Mouse (Mus musculus) neural tube, embryonic 15.5 days (tissue): ENCODE measurements at regions not wholly inside any gene's neighbourhood (a gene's known extent, or its start where the extent isn't known, plus 50 kb on each side); places are given as distances from the start of the nearest gene placed in this dataset.

Experiments used
- ATAC-seq: fragments of 200-750 bp; cut with Nextera tagmentation; 2 replicates; pipeline ENCODE4 v1.8.0; 2017; ENCODE audit warnings: mild to moderate bottlenecking, moderate TSS enrichment, moderate library complexity; ENCODE audit not compliant: low FRiP score
- H3K27ac ChIP-seq: fragments of 300-500 bp; sonication (generic); replicated peaks from 2 replicates; pipeline ENCODE4 v1.5.1; 2015; ENCODE audit warnings: mild to moderate bottlenecking, inconsistent platforms
- H3K27me3 ChIP-seq: fragments of 300-500 bp; sonication (generic); replicated peaks from 2 replicates; pipeline ENCODE4 v1.6.1; 2015; ENCODE audit warnings: inconsistent platforms
- H3K36me3 ChIP-seq: fragments of 300-500 bp; sonication (generic); 2 replicates; pipeline ENCODE4 v1.6.1; 2015; ENCODE audit warnings: inconsistent platforms
- H3K4me1 ChIP-seq: fragments of 300-500 bp; sonication (generic); 2 replicates; pipeline ENCODE4 v1.6.1; 2015; ENCODE audit warnings: inconsistent platforms
- H3K4me2 ChIP-seq: fragments of 300-500 bp; sonication (generic); 2 replicates; pipeline ENCODE4 v1.6.1; 2015; ENCODE audit warnings: inconsistent platforms, mild to moderate bottlenecking, moderate library complexity
- H3K4me3 ChIP-seq: fragments of 300-500 bp; sonication (generic); replicated peaks from 2 replicates; pipeline ENCODE4 v1.5.1; 2015; ENCODE audit warnings: mild to moderate bottlenecking, inconsistent platforms
- H3K9ac ChIP-seq: fragments of 300-500 bp; sonication (generic); replicated peaks from 2 replicates; pipeline ENCODE4 v1.6.1; 2015; ENCODE audit warnings: mild to moderate bottlenecking, inconsistent platforms
- H3K9me3 ChIP-seq: fragments of 300-500 bp; sonication (generic); replicated peaks from 2 replicates; pipeline ENCODE4 v1.6.1; 2016; ENCODE audit warnings: inconsistent platforms
- WGBS: fragments of 180-500 bp; shearing (Covaris S2); methylation state at CpG from one replicate; pipeline ENCODE4 v1.1.7; 2015; ENCODE audit warnings: mixed read lengths; 5-methylcytosine and 5-hydroxymethylcytosine counted together

DNA sequence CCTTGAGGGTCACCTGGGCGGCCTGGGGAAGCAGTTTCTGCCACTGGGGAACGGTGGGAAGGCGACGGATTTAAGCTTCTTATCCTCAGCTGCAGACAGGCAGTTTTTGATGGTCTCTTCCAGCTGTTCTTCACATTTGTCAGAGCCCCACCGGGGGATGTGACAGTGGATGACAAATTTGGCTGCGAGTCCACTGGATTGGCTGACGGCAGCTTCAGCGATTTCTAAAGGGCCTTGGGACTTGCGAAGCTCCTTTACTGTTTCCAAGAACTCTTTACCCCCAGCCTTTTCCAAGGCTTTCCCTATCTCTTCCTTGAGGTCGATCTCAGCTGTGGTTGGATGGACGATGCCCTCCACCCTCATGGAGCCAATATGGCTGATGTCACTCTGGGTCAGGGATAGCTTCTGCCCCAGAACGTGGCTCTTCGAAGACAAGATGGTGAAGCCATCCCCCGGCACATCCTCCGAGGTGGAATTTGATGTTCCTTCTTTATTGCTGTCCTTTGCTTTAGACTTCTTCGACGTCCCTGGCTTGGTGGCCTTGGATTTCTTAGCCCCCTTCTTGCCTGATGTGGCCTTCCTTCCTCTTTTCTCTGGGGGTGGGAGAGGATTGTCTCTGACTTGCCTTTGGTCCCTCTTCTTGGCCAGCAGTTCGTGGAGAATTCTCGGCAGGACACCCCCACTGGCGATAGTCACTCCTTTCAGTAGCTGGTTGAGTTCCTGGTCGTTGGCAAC is 1295.7 kb upstream of the A1bg start:
- no peaks in the 10 kb centered on the region for H3K4me1 ChIP-seq
- H3K4me3 ChIP-seq, result no peak overlapping the region
- no peaks in the 10 kb centered on the region for H3K36me3 ChIP-seq
- no peak for ATAC-seq
- H3K4me2 ChIP-seq, result no peak overlapping the region
- 93% methylated on average over 21 of the region's 21 CpGs for WGBS
- no peak overlapping the region for H3K27ac ChIP-seq
- no peaks in the 10 kb centered on the region for H3K9me3 ChIP-seq
- H3K27me3 ChIP-seq, result no peaks in the 10 kb centered on the region
- H3K9ac ChIP-seq, result no peak overlapping the region

- no peak for ATAC-seq
- WGBS, result 61% methylated on average over 8 of the region's 8 CpGs
These were observed 1294.1 kb upstream of the A1bg start for GRCm38 (mm10) chr15:62216688-62217477.

GRCm38 (mm10) chr15:62215616-62216398 is 1293.0 kb upstream of the A1bg start:
- no peak for ATAC-seq
- WGBS, result 63% methylated on average over 8 of the region's 8 CpGs

More at GRCm38 (mm10) chr15:62216688-62217477, 1294.1 kb upstream of the A1bg start:
- Histone ChIP-seq H3K4me2 (no peak overlapping the region), H3K27ac (no peak overlapping the region), H3K36me3 (no peaks in the 10 kb centered on the region), H3K4me3 (no peak overlapping the region), H3K27me3 (no peaks in the 10 kb centered on the region), H3K9ac (no peak overlapping the region), H3K9me3 (no peaks in the 10 kb centered on the region), H3K4me1 (no peaks in the 10 kb centered on the region)

DNA sequence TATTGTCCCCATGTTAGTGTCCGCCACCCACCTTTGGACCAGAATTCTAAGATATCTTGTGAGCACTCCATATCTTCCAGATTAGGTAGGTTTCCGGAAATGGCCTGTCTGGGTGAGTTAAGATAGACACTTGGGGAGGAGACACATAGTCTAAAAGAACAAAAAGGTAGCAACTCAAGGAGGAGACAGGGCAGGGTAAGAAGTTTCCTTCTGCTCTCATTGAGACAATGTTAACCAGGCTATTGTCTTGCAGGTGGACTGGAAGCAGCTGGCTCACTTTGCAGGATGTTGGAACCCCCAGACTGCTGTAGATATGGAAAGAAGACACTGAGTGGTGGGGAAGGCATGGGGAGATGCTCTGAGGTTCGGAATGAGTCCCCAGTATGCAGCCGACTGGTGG is 1291.5 kb upstream of the A1bg start:
- no peak overlapping the region for H3K27ac ChIP-seq
- no peaks in the 10 kb centered on the region for H3K9me3 ChIP-seq
- no peak for ATAC-seq
- H3K36me3 ChIP-seq, result no peaks in the 10 kb centered on the region
- no peaks in the 10 kb centered on the region for H3K27me3 ChIP-seq
- no peak overlapping the region for H3K4me3 ChIP-seq
- no peaks in the 10 kb centered on the region for H3K4me1 ChIP-seq
- no peak overlapping the region for H3K4me2 ChIP-seq
- WGBS, result 96% methylated on average over 4 of the region's 4 CpGs
- no peak overlapping the region for H3K9ac ChIP-seq

More at GRCm38 (mm10) chr15:62215616-62216398, 1293.0 kb upstream of the A1bg start:
- no peaks in the 10 kb centered on the region for H3K9me3 ChIP-seq
- no peak overlapping the region for H3K27ac ChIP-seq
- no peaks in the 10 kb centered on the region for H3K4me1 ChIP-seq
- H3K9ac ChIP-seq, result no peak overlapping the region
- H3K4me3 ChIP-seq, result no peak overlapping the region
- H3K4me2 ChIP-seq, result no peak overlapping the region
- H3K36me3 ChIP-seq, result no peaks in the 10 kb centered on the region
- no peaks in the 10 kb centered on the region for H3K27me3 ChIP-seq

- H3K27me3 ChIP-seq, result no peaks in the 10 kb centered on the region
- no peaks in the 10 kb centered on the region for H3K4me1 ChIP-seq
- H3K4me2 ChIP-seq, result no peak overlapping the region
- no peaks in the 10 kb centered on the region for H3K36me3 ChIP-seq
- ATAC-seq, result no peak
- H3K27ac ChIP-seq, result no peak overlapping the region
- no peak overlapping the region for H3K4me3 ChIP-seq
- WGBS, result 78% methylated on average over 5 of the region's 5 CpGs
- H3K9me3 ChIP-seq, result no peaks in the 10 kb centered on the region
- no peak overlapping the region for H3K9ac ChIP-seq
These were observed 1289.6 kb upstream of the A1bg start for GRCm38 (mm10) chr15:62212283-62212910.

DNA sequence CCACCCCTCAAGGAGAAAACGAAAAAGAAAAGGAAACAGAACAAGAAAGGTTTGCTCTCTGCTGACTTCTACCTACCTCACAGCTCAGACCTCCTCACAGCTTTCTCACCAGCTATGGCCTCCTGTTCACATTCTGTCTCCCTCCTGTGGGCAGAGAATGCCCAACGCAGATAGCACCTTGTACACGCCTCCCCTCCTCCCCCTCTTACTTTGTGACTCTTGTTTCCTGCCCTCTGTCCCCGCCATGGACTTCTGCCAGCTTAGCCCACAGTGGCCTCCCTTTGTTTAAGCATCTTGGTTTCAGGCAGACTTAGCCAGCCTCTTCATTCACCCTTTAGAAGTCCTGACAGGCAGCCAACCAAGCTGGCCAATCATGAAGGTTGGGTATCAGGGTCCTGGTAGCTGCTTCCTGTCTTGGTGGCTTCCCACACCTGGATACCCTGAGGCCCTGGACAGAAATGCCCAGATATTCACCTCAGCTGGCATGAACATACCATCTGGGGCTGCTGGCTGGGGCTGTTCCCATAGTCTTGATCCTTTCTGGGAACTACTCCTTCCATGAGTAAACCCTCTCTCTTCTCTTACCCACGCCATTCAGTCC is 1287.2 kb upstream of the A1bg start:
- no peak for ATAC-seq
- WGBS, result 66% methylated on average over 5 of the region's 5 CpGs

DNA sequence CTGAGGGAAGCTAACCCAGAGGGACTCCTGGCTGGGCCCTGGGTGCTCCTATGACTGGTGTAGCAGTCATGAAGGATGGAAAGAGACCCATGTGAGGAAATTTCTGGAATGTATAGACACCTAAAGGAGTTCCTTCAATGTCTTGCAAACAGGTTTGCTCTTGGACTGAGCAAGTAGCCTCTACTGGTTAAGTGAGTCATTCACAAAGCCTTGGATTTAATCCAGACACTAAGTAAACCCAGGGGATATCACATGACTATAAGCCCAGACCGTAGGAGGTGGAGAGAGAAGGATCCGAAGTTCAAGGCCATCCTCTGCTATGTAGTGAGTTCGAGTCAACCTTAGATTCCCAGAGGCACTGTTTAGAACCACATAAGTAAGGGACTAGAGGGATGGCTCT is 1286.5 kb upstream of the A1bg start:
- ATAC-seq, result no peak
- no peak overlapping the region for H3K4me2 ChIP-seq
- H3K9ac ChIP-seq, result no peak overlapping the region
- no peaks in the 10 kb centered on the region for H3K4me1 ChIP-seq
- H3K27me3 ChIP-seq, result no peaks in the 10 kb centered on the region
- no peaks in the 10 kb centered on the region for H3K9me3 ChIP-seq
- WGBS, result 97% methylated on average over 3 of the region's 3 CpGs
- no peak overlapping the region for H3K4me3 ChIP-seq
- no peaks in the 10 kb centered on the region for H3K36me3 ChIP-seq
- no peak overlapping the region for H3K27ac ChIP-seq

More for the DNA sequence above, 1287.2 kb upstream of the A1bg start:
- no peaks in the 10 kb centered on the region for H3K27me3 ChIP-seq
- no peak overlapping the region for H3K4me2 ChIP-seq
- H3K4me1 ChIP-seq, result no peaks in the 10 kb centered on the region
- no peaks in the 10 kb centered on the region for H3K9me3 ChIP-seq
- H3K27ac ChIP-seq, result no peak overlapping the region
- no peak overlapping the region for H3K4me3 ChIP-seq
- no peaks in the 10 kb centered on the region for H3K36me3 ChIP-seq
- no peak overlapping the region for H3K9ac ChIP-seq

GRCm38 (mm10) chr15:62206502-62206902 is 1283.7 kb upstream of the A1bg start:
- Histone ChIP-seq H3K9me3 (no peaks in the 10 kb centered on the region), H3K4me1 (no peaks in the 10 kb centered on the region), H3K36me3 (no peaks in the 10 kb centered on the region), H3K27me3 (no peaks in the 10 kb centered on the region), H3K27ac (no peak overlapping the region), H3K9ac (no peak overlapping the region), H3K4me2 (no peak overlapping the region), H3K4me3 (no peak overlapping the region)
- no peak for ATAC-seq
- 73% methylated on average over 4 of the region's 4 CpGs for WGBS

DNA sequence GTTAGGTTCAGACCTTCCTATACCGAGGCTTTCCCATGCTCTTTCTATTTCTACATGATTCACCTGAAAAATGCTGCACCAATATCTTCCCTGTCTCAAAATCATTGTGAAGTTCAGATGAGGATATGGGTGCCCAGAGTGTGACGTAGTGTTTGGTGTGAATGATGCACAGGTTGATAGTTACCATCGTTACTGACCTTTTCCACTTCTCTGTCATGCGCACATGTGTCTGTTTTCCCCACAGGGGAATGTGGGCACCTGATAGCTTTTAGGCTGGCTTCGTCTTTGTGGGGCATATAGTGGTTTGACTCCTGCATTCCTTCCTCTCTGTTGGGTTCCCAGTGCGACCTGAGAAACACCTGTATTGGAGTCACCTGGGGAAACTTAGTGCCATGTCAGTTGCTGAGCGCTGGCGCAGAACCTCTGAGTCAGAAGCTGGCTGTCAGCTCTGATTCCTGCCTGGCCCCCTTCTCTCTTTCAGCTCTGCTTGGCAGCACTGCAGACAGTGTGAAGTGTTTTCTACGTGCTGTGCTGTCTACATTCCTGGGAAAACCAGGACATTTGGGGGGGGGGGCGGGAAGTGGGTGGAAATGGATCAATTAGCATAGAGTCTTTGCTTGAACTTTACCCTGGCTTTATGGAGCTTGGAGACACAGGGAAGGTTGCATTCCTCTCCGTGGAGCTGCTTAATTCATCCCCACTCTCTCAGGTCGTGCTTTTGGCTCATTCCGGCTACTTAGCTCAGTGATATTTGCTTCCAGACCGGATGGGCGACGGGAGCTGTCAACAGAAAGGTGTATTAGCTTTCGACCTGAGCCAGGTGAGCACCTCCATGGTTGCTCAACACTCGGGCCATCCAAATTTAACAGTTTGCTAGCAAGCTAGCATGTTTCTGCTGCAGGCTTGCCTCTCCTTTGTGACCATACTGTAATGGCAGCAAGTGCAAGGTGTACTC is 1281.4 kb upstream of the A1bg start:
- Histone ChIP-seq H3K4me3 (no peak overlapping the region), H3K9ac (no peak overlapping the region), H3K27me3 (no peaks in the 10 kb centered on the region), H3K4me2 (no peak overlapping the region), H3K9me3 (no peaks in the 10 kb centered on the region), H3K36me3 (no peaks in the 10 kb centered on the region), H3K4me1 (no peaks in the 10 kb centered on the region), H3K27ac (no peak overlapping the region)
- no peak for ATAC-seq
- WGBS, result 80% methylated on average over 18 of the region's 18 CpGs

DNA sequence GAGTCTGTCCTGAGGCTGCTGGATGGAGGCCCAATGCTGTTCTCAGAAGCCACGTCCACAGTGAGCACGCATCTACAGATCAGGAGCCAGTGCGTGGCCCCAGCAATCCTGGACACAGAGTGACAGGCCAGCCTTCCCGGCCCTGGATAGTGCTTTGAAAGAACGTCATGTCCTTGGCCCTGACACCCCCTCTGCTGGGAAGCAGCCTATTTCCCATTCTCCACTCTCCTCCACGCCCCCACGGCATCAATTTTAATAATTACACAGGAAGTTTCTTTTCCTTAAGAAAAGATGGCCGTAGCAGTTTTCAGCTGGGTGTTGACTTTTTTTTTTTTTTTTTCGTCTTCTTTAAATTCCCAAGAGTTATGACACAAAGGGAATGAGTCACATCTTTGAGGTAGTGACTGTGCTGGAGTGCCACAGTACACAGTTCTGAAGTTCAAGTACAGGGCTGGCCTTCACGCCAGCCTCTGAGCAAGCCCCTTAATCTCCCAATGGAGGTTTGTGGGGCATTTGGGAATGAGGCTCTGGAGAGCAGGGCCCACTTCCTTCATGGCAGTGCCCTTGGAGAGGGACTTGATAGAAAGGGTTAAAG is 1280.1 kb upstream of the A1bg start:
- Histone ChIP-seq H3K4me1 (no peaks in the 10 kb centered on the region), H3K36me3 (no peaks in the 10 kb centered on the region), H3K4me2 (no peak overlapping the region), H3K4me3 (no peak overlapping the region), H3K9me3 (no peaks in the 10 kb centered on the region), H3K27ac (no peak overlapping the region), H3K27me3 (no peaks in the 10 kb centered on the region), H3K9ac (no peak overlapping the region)
- no peak for ATAC-seq
- 84% methylated on average over 10 of the region's 10 CpGs for WGBS
